Mouse (Mus musculus) heart, adult 2 months (tissue): Measurements from ENCODE around the gene Rgs2.

ENCODE experiments used
- CTCF ChIP-seq: fragments of 200-600 bp; IDR thresholded peaks from 2 replicates; pipeline ENCODE4 v1.8.1; 2022; ENCODE audit warnings: antibody characterized with exemption, mild to moderate bottlenecking, moderate library complexity
- EP300 ChIP-seq: fragments of 200-500 bp; IDR thresholded peaks from 2 replicates; pipeline ENCODE4 v1.6.1; 2011; ENCODE audit warnings: low read depth, low read length, control low read depth; ENCODE audit not compliant: insufficient read depth
- POLR2A ChIP-seq: fragments of 200-500 bp; IDR thresholded peaks from 2 replicates; pipeline ENCODE4 v1.6.1; 2011; ENCODE audit warnings: mild to moderate bottlenecking, low read depth, low read length, control low read depth; ENCODE audit not compliant: insufficient read depth

GRCm38 (mm10) chr1:143993026-143993425, 10.9 kb downstream of the Rgs2 start:
- TF ChIP-seq CTCF (no peak), POLR2A (no peak), EP300 (no peak)
